Mouse (Mus musculus): ENCODE measurements around the gene Card14. TPM values are rescaled to one million over a fixed set of nuclear protein-coding genes. Genes with fewer than 3 reads are reported as not detected.

Gene Card14
- polyA plus RNA-seq, 1 experiment from 2014 or later, result 0.26 TPM

- WGBS (ENCODE audit: insufficient replicate concordance), result 45% methylated on average over 13 of the region's 13 CpGs
- no peak overlapping the region for H3K9ac ChIP-seq
- H3K27ac ChIP-seq, result no peak overlapping the region
- H3K36me3 ChIP-seq, result no peaks in the 10 kb centered on the region
- H3K27me3 ChIP-seq (replicated peaks), result peaks cover 80% of the 10 kb centered on the region
- ATAC-seq, result no peak
- H3K4me2 ChIP-seq, result no peak overlapping the region
- H3K4me3 ChIP-seq, result no peak overlapping the region
- H3K4me1 ChIP-seq, result no peaks in the 10 kb centered on the region
- no peaks in the 10 kb centered on the region for H3K9me3 ChIP-seq (replicated peaks)
Observed at GRCm38 (mm10) chr11:119306762-119307657, 558 bp upstream of the Card14 start.

GRCm38 (mm10) chr11:119307916-119308315, 348 bp downstream of the Card14 start:
- no peaks in the 10 kb centered on the region for H3K36me3 ChIP-seq
- WGBS (ENCODE audit: insufficient replicate concordance), result 29% methylated on average over 11 of the region's 11 CpGs
- H3K4me3 ChIP-seq, result no peak overlapping the region
- no peaks in the 10 kb centered on the region for H3K9me3 ChIP-seq (replicated peaks)
- peaks cover 82% of the 10 kb centered on the region for H3K27me3 ChIP-seq (replicated peaks)
- H3K27ac ChIP-seq, result no peak overlapping the region
- no peak overlapping the region for H3K4me2 ChIP-seq
- no peak for ATAC-seq
- no peak overlapping the region for H3K9ac ChIP-seq
- H3K4me1 ChIP-seq, result no peaks in the 10 kb centered on the region

- WGBS (ENCODE audit: insufficient replicate concordance), result 21% methylated on average over 10 of the region's 10 CpGs
- Histone ChIP-seq H3K27ac (no peak overlapping the region), H3K4me2 (no peak overlapping the region), H3K4me3 (no peak overlapping the region), H3K9me3 (replicated peaks) (no peaks in the 10 kb centered on the region), H3K4me1 (no peaks in the 10 kb centered on the region), H3K36me3 (no peaks in the 10 kb centered on the region), H3K27me3 (replicated peaks) (peaks cover 79% of the 10 kb centered on the region), H3K9ac (no peak overlapping the region)
- ATAC-seq, result no peak
Observed at GRCm38 (mm10) chr11:119310621-119311020, 3.1 kb downstream of the Card14 start.

DNA sequence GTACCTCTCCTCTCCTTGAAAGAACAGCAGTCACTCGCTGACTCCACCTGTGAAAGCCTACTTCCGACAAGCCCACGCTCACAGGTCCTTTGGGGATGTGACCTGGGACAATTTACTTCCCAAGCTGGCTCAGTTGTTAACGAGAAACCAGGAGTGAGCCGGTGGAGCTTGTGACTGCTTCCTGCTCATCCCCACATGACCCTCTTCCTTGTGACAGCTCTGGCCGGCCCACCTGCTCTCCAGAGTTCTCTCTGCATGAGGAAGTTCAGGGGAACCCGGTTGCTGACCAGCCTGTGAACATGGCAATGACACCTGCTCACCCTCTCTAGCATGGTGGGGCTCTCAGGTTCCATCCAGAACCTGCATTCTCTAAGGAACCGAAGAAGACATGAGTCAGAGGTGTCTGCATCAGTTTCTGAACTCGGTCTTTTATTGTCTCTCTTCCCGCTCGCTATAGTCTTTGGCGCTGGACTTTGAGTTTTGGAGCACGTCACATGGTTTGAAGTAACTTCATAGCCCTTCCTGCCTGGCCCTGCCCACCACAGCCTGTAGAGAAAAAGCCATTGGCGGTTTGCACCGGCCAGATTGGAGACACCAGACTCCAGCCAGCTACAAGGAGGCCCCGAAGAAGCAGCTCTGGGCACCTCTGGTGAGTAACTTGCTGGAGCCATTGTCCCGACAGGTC, 6.8 kb downstream of the Card14 start:
- peaks cover 58% of the 10 kb centered on the region for H3K27me3 ChIP-seq (replicated peaks)
- no peak overlapping the region for H3K9ac ChIP-seq
- no peak for ATAC-seq
- no peaks in the 10 kb centered on the region for H3K4me1 ChIP-seq
- no peak overlapping the region for H3K27ac ChIP-seq
- no peaks in the 10 kb centered on the region for H3K9me3 ChIP-seq (replicated peaks)
- no peak overlapping the region for H3K4me2 ChIP-seq
- 52% methylated on average over 17 of the region's 17 CpGs for whole genome bisulfite sequencing (ENCODE audit: insufficient replicate concordance)
- no peak overlapping the region for H3K4me3 ChIP-seq
- H3K36me3 ChIP-seq, result no peaks in the 10 kb centered on the region

DNA sequence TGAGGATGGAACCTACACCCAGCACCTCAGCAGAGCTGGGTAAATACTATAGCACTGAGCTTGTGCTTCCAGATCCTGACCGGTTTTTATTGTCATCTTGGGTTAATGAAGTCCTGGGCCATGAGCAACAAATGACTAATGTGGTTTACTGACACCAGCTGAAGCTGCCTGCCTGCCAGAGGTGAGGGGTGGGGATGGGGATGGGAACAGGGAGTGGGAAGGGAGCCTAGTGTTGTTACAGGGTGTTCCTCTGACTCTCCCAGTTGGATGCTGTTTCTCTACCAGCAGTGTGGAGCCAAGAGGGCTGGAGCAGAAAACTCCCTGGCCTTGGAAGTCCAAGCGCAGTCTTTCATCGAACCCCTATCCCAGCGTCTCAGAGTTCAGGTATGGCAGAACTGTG, 9.2 kb downstream of the Card14 start:
- no peak overlapping the region for H3K9ac ChIP-seq
- H3K27ac ChIP-seq, result no peak overlapping the region
- H3K4me2 ChIP-seq, result no peak overlapping the region
- no peaks in the 10 kb centered on the region for H3K36me3 ChIP-seq
- no peak overlapping the region for H3K4me3 ChIP-seq
- peaks cover 37% of the 10 kb centered on the region for H3K27me3 ChIP-seq (replicated peaks)
- no peak for ATAC-seq
- H3K9me3 ChIP-seq (replicated peaks), result no peaks in the 10 kb centered on the region
- no peaks in the 10 kb centered on the region for H3K4me1 ChIP-seq
- WGBS (ENCODE audit: insufficient replicate concordance), result 80% methylated on average over 4 of the region's 4 CpGs

GRCm38 (mm10) chr11:119322521-119322920, 15.0 kb downstream of the Card14 start:
- WGBS (ENCODE audit: insufficient replicate concordance), result 62% methylated on average over 13 of the region's 13 CpGs
- Histone ChIP-seq H3K4me3 (no peak overlapping the region), H3K36me3 (no peaks in the 10 kb centered on the region), H3K9ac (no peak overlapping the region), H3K27me3 (replicated peaks) (peaks cover 21% of the 10 kb centered on the region), H3K4me2 (no peak overlapping the region), H3K27ac (no peak overlapping the region), H3K9me3 (replicated peaks) (0 out of 2 replicates have a peak, but pooled peaks cover 4% of the 10 kb centered on the region), H3K4me1 (no peaks in the 10 kb centered on the region)
- ATAC-seq, result no peak

DNA sequence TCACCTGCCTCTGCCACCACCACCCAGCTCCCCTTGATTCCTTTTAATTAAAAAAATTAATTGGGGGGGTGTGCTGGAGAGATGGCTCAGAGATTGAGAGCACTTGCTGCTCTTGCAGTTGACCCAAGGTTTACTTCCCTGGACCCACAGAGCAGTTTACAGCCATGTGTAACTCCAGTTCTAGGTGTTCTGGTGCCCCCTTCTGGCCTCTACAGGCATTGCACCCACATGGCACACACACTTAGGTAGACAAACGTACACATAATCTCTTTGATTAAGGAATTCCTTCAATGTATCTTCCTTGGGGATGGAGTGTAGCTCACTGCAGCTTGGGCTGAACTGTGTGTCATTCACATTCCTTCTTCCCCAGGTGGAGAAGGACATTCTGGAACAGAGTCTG, 17.5 kb downstream of the Card14 start:
- no peak overlapping the region for H3K9ac ChIP-seq
- no peaks in the 10 kb centered on the region for H3K4me1 ChIP-seq
- no peak overlapping the region for H3K4me3 ChIP-seq
- ATAC-seq, result no peak
- WGBS (ENCODE audit: insufficient replicate concordance), result 51% methylated on average over 1 of the region's 1 CpGs
- H3K36me3 ChIP-seq, result no peaks in the 10 kb centered on the region
- no peak overlapping the region for H3K4me2 ChIP-seq
- peaks cover 20% of the 10 kb centered on the region for H3K27me3 ChIP-seq (replicated peaks)
- no peak overlapping the region for H3K27ac ChIP-seq
- H3K9me3 ChIP-seq (replicated peaks), result 0 out of 2 replicates have a peak, but pooled peaks cover 4% of the 10 kb centered on the region

- Histone ChIP-seq H3K9me3 (replicated peaks) (no peaks in the 10 kb centered on the region), H3K4me1 (no peaks in the 10 kb centered on the region), H3K4me3 (no peak overlapping the region), H3K27me3 (replicated peaks) (peaks cover 44% of the 10 kb centered on the region), H3K27ac (no peak overlapping the region), H3K9ac (no peak overlapping the region), H3K36me3 (no peaks in the 10 kb centered on the region), H3K4me2 (no peak overlapping the region)
- WGBS (ENCODE audit: insufficient replicate concordance), result 45% methylated on average over 4 of the region's 4 CpGs
- ATAC-seq, result no peak
Observed at GRCm38 (mm10) chr11:119330592-119330991, 23.0 kb downstream of the Card14 start.

GRCm38 (mm10) chr11:119331970-119332369, 24.4 kb downstream of the Card14 start:
- H3K9ac ChIP-seq, result no peak overlapping the region
- no peak for ATAC-seq
- H3K4me2 ChIP-seq, result no peak overlapping the region
- H3K4me1 ChIP-seq, result no peaks in the 10 kb centered on the region
- no peaks in the 10 kb centered on the region for H3K36me3 ChIP-seq
- no peak overlapping the region for H3K4me3 ChIP-seq
- 22% methylated on average over 3 of the region's 3 CpGs for WGBS (ENCODE audit: insufficient replicate concordance)
- peaks cover 44% of the 10 kb centered on the region for H3K27me3 ChIP-seq (replicated peaks)
- H3K9me3 ChIP-seq (replicated peaks), result no peaks in the 10 kb centered on the region
- H3K27ac ChIP-seq, result no peak overlapping the region

- Histone ChIP-seq H3K36me3 (no peaks in the 10 kb centered on the region), H3K4me2 (no peak overlapping the region), H3K4me3 (no peak overlapping the region), H3K27ac (no peak overlapping the region), H3K27me3 (replicated peaks) (peaks cover 18% of the 10 kb centered on the region), H3K4me1 (peaks cover 6% of the 10 kb centered on the region), H3K9me3 (replicated peaks) (no peaks in the 10 kb centered on the region), H3K9ac (no peak overlapping the region)
- 67% methylated on average over 10 of the region's 10 CpGs for WGBS (ENCODE audit: insufficient replicate concordance)
- ATAC-seq, result no peak
Observed at GRCm38 (mm10) chr11:119338271-119339059, 30.9 kb downstream of the Card14 start.

- no peak overlapping the region for H3K9ac ChIP-seq
- H3K4me2 ChIP-seq, result no peak overlapping the region
- H3K9me3 ChIP-seq (replicated peaks), result no peaks in the 10 kb centered on the region
- peaks cover 6% of the 10 kb centered on the region for H3K4me1 ChIP-seq
- H3K36me3 ChIP-seq, result no peaks in the 10 kb centered on the region
- 43% methylated on average over 5 of the region's 5 CpGs for WGBS (ENCODE audit: insufficient replicate concordance)
- no peak overlapping the region for H3K4me3 ChIP-seq
- no peak for ATAC-seq
- H3K27ac ChIP-seq, result no peak overlapping the region
- H3K27me3 ChIP-seq (replicated peaks), result peaks cover 11% of the 10 kb centered on the region
Observed at GRCm38 (mm10) chr11:119339179-119339578, 31.6 kb downstream of the Card14 start.

- Histone ChIP-seq H3K4me3 (no peak overlapping the region), H3K9me3 (replicated peaks) (no peaks in the 10 kb centered on the region), H3K27me3 (replicated peaks) (peaks cover 11% of the 10 kb centered on the region), H3K4me2 (no peak overlapping the region), H3K9ac (no peak overlapping the region), H3K4me1 (peaks cover 6% of the 10 kb centered on the region), H3K27ac (no peak overlapping the region), H3K36me3 (no peaks in the 10 kb centered on the region)
- 2% methylated on average over 5 of the region's 5 CpGs for WGBS (ENCODE audit: insufficient replicate concordance)
- no peak for ATAC-seq
Observed at GRCm38 (mm10) chr11:119339637-119340036, 32.1 kb downstream of the Card14 start.
